Mouse (Mus musculus) forebrain, embryonic 12.5 days (tissue): ENCODE results near the gene Kif5a. TPM values are rescaled to one million over a fixed set of nuclear protein-coding genes. Genes with fewer than 3 reads are reported as not detected.

ENCODE experiments used
- ATAC-seq: fragments of 200-750 bp; cut with Nextera tagmentation; 2 replicates; pipeline ENCODE4 v1.8.0; 2017; ENCODE audit warnings: moderate TSS enrichment; ENCODE audit not compliant: low FRiP score
- H3K27ac ChIP-seq: fragments of 300-500 bp; sonication (generic); 2 replicates; pipeline ENCODE4 v1.5.1; 2016; ENCODE audit warnings: mild to moderate bottlenecking
- H3K27me3 ChIP-seq: fragments of 300-500 bp; sonication (generic); 2 replicates; pipeline ENCODE4 v1.6.1; 2016; ENCODE audit warnings: mild to moderate bottlenecking
- H3K36me3 ChIP-seq: fragments of 300-500 bp; sonication (generic); replicated peaks from 2 replicates; pipeline ENCODE4 v1.6.1; 2016; ENCODE audit warnings: mild to moderate bottlenecking
- H3K4me1 ChIP-seq: fragments of 300-500 bp; sonication (generic); 2 replicates; pipeline ENCODE4 v1.6.1; 2016
- H3K4me2 ChIP-seq: fragments of 300-500 bp; sonication (generic); 2 replicates; pipeline ENCODE4 v1.6.1; 2016; ENCODE audit warnings: mild to moderate bottlenecking, moderate library complexity
- H3K4me3 ChIP-seq: fragments of 300-500 bp; sonication (generic); replicated peaks from 2 replicates; pipeline ENCODE4 v1.5.1; 2016; ENCODE audit warnings: mild to moderate bottlenecking
- H3K9ac ChIP-seq: fragments of 300-500 bp; sonication (generic); 2 replicates; pipeline ENCODE4 v1.6.1; 2016; ENCODE audit warnings: mild to moderate bottlenecking
- H3K9me3 ChIP-seq: fragments of 300-500 bp; sonication (generic); 2 replicates; pipeline ENCODE4 v1.6.1; 2016
- WGBS: fragments of 180-500 bp; shearing (Covaris S2); methylation state at CpG from one replicate; pipeline ENCODE4 v1.1.7; 2016; 5-methylcytosine and 5-hydroxymethylcytosine counted together
- polyA plus RNA-seq: library from polyadenylated mRNA; unstranded; fragments of >200 nt; fragmentation: Nextera tagmentation; extraction: Ambion mirVana; gene quantifications from 2 replicates; pipeline ENCODE4 v1.2.1, GENCODE M21; 2016

The Kif5a gene
- polyA plus RNA-seq, 1 experiment from 2014 or later: 44.1 TPM

DNA sequence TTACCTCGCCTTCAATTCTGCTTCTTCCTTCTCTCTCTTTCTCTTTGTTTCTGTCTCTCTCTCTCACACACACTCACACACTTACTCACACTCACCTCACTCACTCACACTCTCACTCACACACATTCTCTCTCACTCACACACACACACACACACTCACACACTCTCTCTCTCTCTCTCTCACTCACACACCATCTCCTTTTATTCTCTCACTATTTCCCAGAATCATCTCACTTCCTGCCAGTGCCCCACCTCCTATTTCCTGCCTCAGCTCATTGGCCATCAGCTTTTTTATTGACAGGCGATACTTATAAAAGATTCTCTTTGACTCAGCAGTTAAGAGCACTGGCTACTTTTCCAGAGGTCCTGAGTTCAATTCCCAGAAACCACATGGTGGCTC, 44.8 kb downstream of the Kif5a start:
- Histone ChIP-seq H3K36me3 (no peaks in the 10 kb centered on the region), H3K4me3 (no peak overlapping the region), H3K9ac (no peak overlapping the region), H3K4me1 (no peaks in the 10 kb centered on the region), H3K27ac (no peak overlapping the region), H3K9me3 (no peaks in the 10 kb centered on the region), H3K4me2 (no peak overlapping the region), H3K27me3 (peaks cover 8% of the 10 kb centered on the region)
- no peak for ATAC-seq
- WGBS: 92% methylated on average over 2 of the region's 2 CpGs

GRCm38 (mm10) chr10:127217177-127217576, 46.0 kb downstream of the Kif5a start:
- ATAC-seq: no peak

GRCm38 (mm10) chr10:127216456-127216855, 46.7 kb downstream of the Kif5a start:
- Histone ChIP-seq H3K4me3 (no peak overlapping the region), H3K9me3 (no peaks in the 10 kb centered on the region), H3K4me1 (peaks cover 3% of the 10 kb centered on the region; the same call in 1 of the 2 replicates), H3K36me3 (no peaks in the 10 kb centered on the region), H3K9ac (no peak overlapping the region), H3K27ac (no peak overlapping the region), H3K4me2 (no peak overlapping the region), H3K27me3 (peaks cover 5% of the 10 kb centered on the region; the same call in 1 of the 2 replicates)
- 95% methylated on average over 11 of the region's 11 CpGs for WGBS
- no peak for ATAC-seq

More at GRCm38 (mm10) chr10:127217177-127217576, 46.0 kb downstream of the Kif5a start:
- no peaks in the 10 kb centered on the region for H3K36me3 ChIP-seq
- H3K4me3 ChIP-seq: no peak overlapping the region
- peaks cover 5% of the 10 kb centered on the region; the same call in 1 of the 2 replicates for H3K27me3 ChIP-seq
- H3K4me2 ChIP-seq: no peak overlapping the region
- no peaks in the 10 kb centered on the region for H3K9me3 ChIP-seq
- no peaks in the 10 kb centered on the region for H3K4me1 ChIP-seq
- no peak overlapping the region for H3K9ac ChIP-seq
- H3K27ac ChIP-seq: no peak overlapping the region

DNA sequence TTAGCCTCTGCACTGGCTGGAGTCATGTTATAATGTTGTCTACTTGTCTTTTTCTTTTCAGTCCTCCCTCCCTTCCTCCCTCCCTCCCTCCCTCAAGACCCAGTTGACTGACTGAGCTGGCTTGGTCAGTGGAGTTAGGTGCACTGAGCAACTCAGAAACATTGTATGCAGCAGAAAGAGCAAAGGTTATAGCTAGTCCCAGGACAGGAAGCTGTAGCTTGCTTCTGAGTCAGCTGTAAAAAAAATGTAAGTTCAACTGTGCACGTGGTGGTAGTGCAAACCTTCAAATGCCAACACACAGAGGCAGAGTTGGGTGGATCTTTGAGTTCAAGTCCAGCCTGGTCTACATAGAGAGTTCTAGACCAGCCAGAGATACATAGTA, 48.7 kb downstream of the Kif5a start:
- peaks cover 5% of the 10 kb centered on the region; the same call in 1 of the 2 replicates for H3K27me3 ChIP-seq
- 52% methylated on average over 1 of the region's 1 CpGs for WGBS
- no peak overlapping the region for H3K27ac ChIP-seq
- H3K36me3 ChIP-seq: no peaks in the 10 kb centered on the region
- H3K4me3 ChIP-seq: no peak overlapping the region
- ATAC-seq: no peak
- no peak overlapping the region for H3K4me2 ChIP-seq
- H3K9me3 ChIP-seq: no peaks in the 10 kb centered on the region
- H3K9ac ChIP-seq: no peak overlapping the region
- H3K4me1 ChIP-seq: peaks cover 16% of the 10 kb centered on the region

DNA sequence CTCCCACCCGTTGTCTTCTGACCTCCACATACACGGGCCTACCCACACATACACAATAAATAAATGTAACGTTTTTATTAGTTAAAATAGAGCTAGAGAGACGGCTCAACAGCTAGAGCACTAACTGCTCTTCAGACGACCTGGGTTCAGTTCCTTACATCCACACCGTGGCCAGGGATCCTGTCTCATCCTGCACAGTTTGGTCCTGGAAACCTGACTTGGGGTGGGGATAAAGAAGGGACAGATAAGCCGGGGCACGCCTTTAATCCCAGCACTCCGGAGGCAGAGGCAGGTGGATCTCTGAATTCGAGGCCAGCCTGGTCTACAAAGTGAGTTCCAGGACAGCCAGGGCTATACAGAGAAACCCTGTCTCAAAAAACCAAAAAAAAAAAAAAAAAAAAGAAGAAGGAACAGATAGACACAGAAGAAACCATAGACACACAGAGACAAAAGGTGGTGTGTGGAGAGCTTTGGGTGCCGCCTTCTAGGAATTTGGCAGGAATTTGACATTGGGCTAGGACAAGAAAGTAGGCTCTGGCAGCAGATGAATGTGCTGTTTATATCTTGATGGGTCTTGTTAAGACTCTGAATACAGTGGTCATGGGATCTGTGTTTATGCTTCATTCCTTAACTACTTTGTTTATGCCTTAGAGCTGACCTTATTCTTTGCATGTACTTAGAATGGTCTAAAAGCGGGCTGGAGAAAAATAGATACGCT, 49.3 kb downstream of the Kif5a start:
- ATAC-seq: no peak
- H3K4me3 ChIP-seq: no peak overlapping the region
- H3K9ac ChIP-seq: no peak overlapping the region
- H3K4me1 ChIP-seq: peaks cover 16% of the 10 kb centered on the region
- H3K4me2 ChIP-seq: no peak overlapping the region
- no peak overlapping the region for H3K27ac ChIP-seq
- no peaks in the 10 kb centered on the region for H3K9me3 ChIP-seq
- 86% methylated on average over 13 of the region's 13 CpGs for WGBS
- peaks cover 5% of the 10 kb centered on the region; the same call in 1 of the 2 replicates for H3K27me3 ChIP-seq
- H3K36me3 ChIP-seq: 0 out of 2 replicates have a peak, but pooled peaks cover under 1% of the 10 kb centered on the region

GRCm38 (mm10) chr10:127213272-127213671, 49.9 kb downstream of the Kif5a start:
- 94% methylated on average over 8 of the region's 8 CpGs for WGBS
- no peak for ATAC-seq
- H3K4me2 ChIP-seq: no peak overlapping the region
- H3K9ac ChIP-seq: no peak overlapping the region
- peaks cover 5% of the 10 kb centered on the region; the same call in 1 of the 2 replicates for H3K27me3 ChIP-seq
- H3K36me3 ChIP-seq: peaks cover 6% of the 10 kb centered on the region; the same call in 1 of the 2 replicates
- no peak overlapping the region for H3K27ac ChIP-seq
- peaks cover 16% of the 10 kb centered on the region for H3K4me1 ChIP-seq
- no peaks in the 10 kb centered on the region for H3K9me3 ChIP-seq
- no peak overlapping the region for H3K4me3 ChIP-seq

DNA sequence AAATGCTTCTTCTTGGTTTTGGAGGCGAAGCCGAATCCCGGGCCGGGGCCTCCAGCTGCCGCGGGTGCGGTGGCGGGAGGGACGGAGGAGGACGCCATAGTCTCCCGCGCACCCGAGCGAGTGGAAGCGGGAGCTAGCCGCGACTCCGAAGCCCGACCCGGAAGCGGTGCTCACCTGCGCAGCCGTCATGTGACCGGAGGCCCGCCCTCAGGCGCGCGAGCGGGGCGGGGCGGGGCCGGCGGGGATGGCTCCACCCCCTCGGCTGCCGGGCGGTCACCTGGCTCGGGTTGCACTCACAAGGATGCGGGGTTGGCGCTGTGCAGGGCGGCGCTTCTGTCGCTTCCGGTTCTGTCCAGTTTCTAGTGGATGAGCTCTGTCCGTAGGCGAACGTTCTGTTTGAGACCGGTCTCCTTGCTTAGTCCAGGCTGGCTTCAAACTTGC, 51.7 kb downstream of the Kif5a start, which contains the start of gene Pip4k2c:
Gene Pip4k2c, minus strand, starts transcription at position 172 of the 441 bp plus-strand sequence.
- H3K4me1 ChIP-seq: peaks cover 16% of the 10 kb centered on the region
- peak; percentile 98 for ATAC-seq
- 1% methylated on average over 47 of the region's 47 CpGs for WGBS
- peaks cover 5% of the 10 kb centered on the region; the same call in 1 of the 2 replicates for H3K27me3 ChIP-seq
- no peaks in the 10 kb centered on the region for H3K9me3 ChIP-seq
- H3K9ac ChIP-seq: peak within 1 kb of the TSS; percentile 87
- peak within 1 kb of the TSS; percentile 88 for H3K4me3 ChIP-seq
- H3K27ac ChIP-seq: peak within 1 kb of the TSS; percentile 53; the same call in 1 of the 2 replicates
- H3K36me3 ChIP-seq: peaks cover 21% of the 10 kb centered on the region
- peak within 1 kb of the TSS; percentile 94 for H3K4me2 ChIP-seq

DNA sequence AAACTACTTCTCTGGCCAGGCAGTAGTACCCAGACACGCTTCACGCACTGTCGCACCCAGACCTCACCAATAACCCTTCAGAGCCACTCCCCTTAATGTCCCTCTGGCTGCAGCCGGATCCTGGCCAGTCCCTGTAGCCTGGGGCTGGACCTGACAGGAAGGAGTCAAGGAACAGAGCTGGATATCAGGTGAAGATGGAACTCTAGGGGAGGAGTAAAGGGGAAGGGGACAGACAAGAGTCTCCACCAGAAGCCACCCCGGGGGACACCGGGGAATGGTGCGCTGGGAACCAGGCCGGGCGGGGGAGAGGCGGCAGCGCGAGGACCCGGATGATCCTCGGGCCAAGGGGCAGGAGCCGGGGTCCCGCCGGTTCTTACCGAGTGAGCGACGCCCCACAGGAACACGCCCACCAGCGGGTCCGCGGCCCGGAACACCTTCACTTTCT, 52.2 kb downstream of the Kif5a start:
- Histone ChIP-seq H3K9ac (peak overlapping the region; percentile 87), H3K9me3 (no peaks in the 10 kb centered on the region), H3K36me3 (peaks cover 26% of the 10 kb centered on the region), H3K4me1 (peaks cover 16% of the 10 kb centered on the region), H3K27ac (peak overlapping the region; percentile 53; the same call in 1 of the 2 replicates), H3K4me2 (peak overlapping the region; percentile 94), H3K27me3 (peaks cover 5% of the 10 kb centered on the region; the same call in 1 of the 2 replicates), H3K4me3 (peak overlapping the region; percentile 88)
- ATAC-seq: peak; percentile 64
- 0% methylated on average over 25 of the region's 25 CpGs for WGBS

- H3K4me2 ChIP-seq: peak overlapping the region; percentile 94
- 82% methylated on average over 13 of the region's 13 CpGs for WGBS
- H3K36me3 ChIP-seq: peaks cover 35% of the 10 kb centered on the region
- H3K4me3 ChIP-seq: peak overlapping the region; percentile 88
- no peaks in the 10 kb centered on the region for H3K9me3 ChIP-seq
- no peak overlapping the region for H3K27ac ChIP-seq
- no peak for ATAC-seq
- peaks cover 5% of the 10 kb centered on the region; the same call in 1 of the 2 replicates for H3K27me3 ChIP-seq
- H3K9ac ChIP-seq: no peak overlapping the region
- H3K4me1 ChIP-seq: peaks cover 16% of the 10 kb centered on the region
These were observed 53.1 kb downstream of the Kif5a start for GRCm38 (mm10) chr10:127209928-127210570.

DNA sequence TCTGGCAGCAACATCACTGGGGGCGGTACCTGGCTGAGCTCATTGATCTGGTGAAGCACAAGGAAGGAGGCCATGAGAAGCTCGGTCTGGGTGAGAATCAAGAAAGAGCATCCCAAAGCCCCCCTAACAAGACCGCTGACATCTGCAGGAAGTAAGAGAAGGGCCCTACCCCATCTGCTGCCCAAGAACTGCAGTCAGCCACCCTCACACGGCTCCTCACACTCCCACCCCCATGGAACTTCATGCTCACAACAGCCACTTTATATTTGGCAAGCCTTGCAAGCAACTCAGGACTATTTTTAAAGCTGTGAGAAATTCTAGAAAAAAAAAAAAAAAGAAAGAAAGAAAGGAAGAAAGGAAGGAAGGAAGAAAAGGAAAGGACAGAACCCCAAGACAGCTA, 54.2 kb downstream of the Kif5a start:
- WGBS: 79% methylated on average over 4 of the region's 4 CpGs
- H3K4me1 ChIP-seq: peaks cover 16% of the 10 kb centered on the region
- H3K4me2 ChIP-seq: no peak overlapping the region
- H3K27me3 ChIP-seq: peaks cover 5% of the 10 kb centered on the region; the same call in 1 of the 2 replicates
- peaks cover 42% of the 10 kb centered on the region for H3K36me3 ChIP-seq
- no peak overlapping the region for H3K27ac ChIP-seq
- H3K4me3 ChIP-seq: no peak overlapping the region
- ATAC-seq: no peak
- H3K9ac ChIP-seq: no peak overlapping the region
- no peaks in the 10 kb centered on the region for H3K9me3 ChIP-seq

GRCm38 (mm10) chr10:127205373-127205772, 57.8 kb downstream of the Kif5a start:
- H3K27ac ChIP-seq: no peak overlapping the region
- peaks cover 69% of the 10 kb centered on the region for H3K36me3 ChIP-seq
- WGBS: 92% methylated on average over 10 of the region's 10 CpGs
- H3K4me1 ChIP-seq: peaks cover 6% of the 10 kb centered on the region
- no peak overlapping the region for H3K4me2 ChIP-seq
- no peak overlapping the region for H3K9ac ChIP-seq
- H3K4me3 ChIP-seq: no peak overlapping the region
- no peak for ATAC-seq
- no peaks in the 10 kb centered on the region for H3K9me3 ChIP-seq
- H3K27me3 ChIP-seq: no peaks in the 10 kb centered on the region

DNA sequence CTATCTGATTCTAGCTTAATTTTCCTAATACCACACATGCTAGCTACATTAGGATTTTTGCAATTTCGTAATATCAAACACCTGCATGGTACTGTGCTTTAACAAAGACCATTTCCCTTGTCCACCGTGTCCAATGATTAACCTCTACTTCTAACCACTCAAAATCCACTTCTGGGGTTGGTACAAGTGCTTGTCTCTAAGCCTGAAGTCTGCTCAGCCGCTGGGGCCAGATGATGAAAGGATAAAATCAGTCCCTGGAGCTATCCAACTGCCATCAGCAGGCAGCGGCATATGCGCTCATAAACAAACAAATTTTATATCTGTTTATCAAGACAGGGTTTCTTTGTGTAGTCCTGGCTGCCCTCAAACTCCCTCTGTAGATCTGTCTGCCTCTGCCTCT, 58.6 kb downstream of the Kif5a start:
- no peak overlapping the region for H3K27ac ChIP-seq
- 92% methylated on average over 5 of the region's 5 CpGs for WGBS
- no peaks in the 10 kb centered on the region for H3K4me1 ChIP-seq
- ATAC-seq: no peak
- no peaks in the 10 kb centered on the region for H3K27me3 ChIP-seq
- no peak overlapping the region for H3K4me2 ChIP-seq
- peaks cover 77% of the 10 kb centered on the region for H3K36me3 ChIP-seq
- no peak overlapping the region for H3K9ac ChIP-seq
- H3K4me3 ChIP-seq: no peak overlapping the region
- no peaks in the 10 kb centered on the region for H3K9me3 ChIP-seq
